Mouse (Mus musculus): ENCODE measurements around the gene Bdp1. TPM values are rescaled to one million over a fixed set of nuclear protein-coding genes. Genes with fewer than 3 reads are reported as not detected.
"Not testable (repeated sequence)": the region's sequence is repeated elsewhere in the genome, so short reads cannot be mapped to it uniquely, and the experiment has no call there.

Bdp1 gene
- polyA plus RNA-seq, 1 experiment from 2014 or later, result 25.7 TPM

- no peaks in the 10 kb centered on the region for H3K9me3 ChIP-seq (ENCODE audit: control insufficient read depth, low read length)
Measured at GRCm38 (mm10) chr13:100107652-100108472, 4.0 kb upstream of the Bdp1 start, which contains the start of gene Serf1. TSS of gene Serf1 (plus strand) at chr13:100108012.

GRCm38 (mm10) chr13:100103052-100103658 lies 715 bp downstream of the Bdp1 start:
- ATAC-seq (replicated peaks; ENCODE audit: low FRiP score) (no peak; the same call in 1 of the 2 replicates), DNase-seq (ENCODE audit: low spot score) (no peak)
- 9% methylated on average over 15 of the region's 15 CpGs for WGBS
- Histone ChIP-seq H3K9me3 (ENCODE audit: control insufficient read depth, low read length) (no peaks in the 10 kb centered on the region), H3K4me3 (ENCODE audit: low read depth, low read length) (peak overlapping the region; percentile 83), H3K36me3 (ENCODE audit: control insufficient read depth, insufficient read depth, low read length) (no peaks in the 10 kb centered on the region), H3K4me1 (replicated peaks; ENCODE audit: control insufficient read depth, insufficient read depth, low read length) (no peaks in the 10 kb centered on the region; the same call in 1 of the 2 replicates), H3K27me3 (ENCODE audit: control insufficient read depth, insufficient read depth, low read length) (no peaks in the 10 kb centered on the region), H3K4me2 (ENCODE audit: low read depth, low read length, severe bottlenecking) (peak overlapping the region; percentile 84), H3K9ac (ENCODE audit: low read length) (peak overlapping the region; percentile 86), H3K27ac (ENCODE audit: low read depth, low read length) (0 out of 2 replicates have a peak overlapping the region, but pooled peaks have one; percentile 41)

More at GRCm38 (mm10) chr13:100107652-100108472, 4.0 kb upstream of the Bdp1 start, which contains the start of gene Serf1:
- WGBS, result 1% methylated on average over 71 of the region's 76 CpGs
- H3K9ac ChIP-seq (ENCODE audit: low read length), result peak within 1 kb of the TSS; percentile 78
- H3K27me3 ChIP-seq (ENCODE audit: control insufficient read depth, insufficient read depth, low read length), result no peaks in the 10 kb centered on the region
- DNase-seq (ENCODE audit: low spot score), result peak; percentile 93
- H3K36me3 ChIP-seq (ENCODE audit: control insufficient read depth, insufficient read depth, low read length), result no peaks in the 10 kb centered on the region
- peak within 1 kb of the TSS; percentile 85 for H3K4me2 ChIP-seq (ENCODE audit: low read depth, low read length, severe bottlenecking)
- peak; percentile 85 for ATAC-seq (replicated peaks; ENCODE audit: low FRiP score)
- H3K4me1 ChIP-seq (replicated peaks; ENCODE audit: control insufficient read depth, insufficient read depth, low read length), result no peaks in the 10 kb centered on the region; the same call in 1 of the 2 replicates
- H3K4me3 ChIP-seq (ENCODE audit: low read depth, low read length), result peak within 1 kb of the TSS; percentile 66
- H3K27ac ChIP-seq (ENCODE audit: low read depth, low read length), result no peak within 1 kb of the TSS

- Histone ChIP-seq H3K4me1 (replicated peaks; ENCODE audit: control insufficient read depth, insufficient read depth, low read length) (no peaks in the 10 kb centered on the region; the same call in 1 of the 2 replicates), H3K4me3 (ENCODE audit: low read depth, low read length) (no peak overlapping the region), H3K36me3 (ENCODE audit: control insufficient read depth, insufficient read depth, low read length) (peaks cover 2% of the 10 kb centered on the region; the same call in 1 of the 2 replicates), H3K27ac (ENCODE audit: low read depth, low read length) (no peak overlapping the region), H3K4me2 (ENCODE audit: low read depth, low read length, severe bottlenecking) (no peak overlapping the region), H3K9me3 (ENCODE audit: control insufficient read depth, low read length) (no peaks in the 10 kb centered on the region), H3K9ac (ENCODE audit: low read length) (no peak overlapping the region), H3K27me3 (ENCODE audit: control insufficient read depth, insufficient read depth, low read length) (no peaks in the 10 kb centered on the region)
- DNase-seq (ENCODE audit: low spot score), result no peak
- ATAC-seq (replicated peaks; ENCODE audit: low FRiP score), result no peak
- WGBS, result 98% methylated on average over 6 of the region's 6 CpGs
Measured at GRCm38 (mm10) chr13:100098808-100099207, 5.1 kb downstream of the Bdp1 start.

GRCm38 (mm10) chr13:100071473-100071872 lies 32.4 kb downstream of the Bdp1 start:
- no peak for ATAC-seq (replicated peaks; ENCODE audit: low FRiP score)
- H3K9me3 ChIP-seq (ENCODE audit: control insufficient read depth, low read length), result no peaks in the 10 kb centered on the region
- WGBS, result 87% methylated on average over 8 of the region's 8 CpGs
- H3K9ac ChIP-seq (ENCODE audit: low read length), result no peak overlapping the region
- H3K4me3 ChIP-seq (ENCODE audit: low read depth, low read length), result no peak overlapping the region
- no peak for DNase-seq (ENCODE audit: low spot score)
- no peaks in the 10 kb centered on the region for H3K27me3 ChIP-seq (ENCODE audit: control insufficient read depth, insufficient read depth, low read length)
- no peak overlapping the region for H3K27ac ChIP-seq (ENCODE audit: low read depth, low read length)
- H3K4me1 ChIP-seq (replicated peaks; ENCODE audit: control insufficient read depth, insufficient read depth, low read length), result no peaks in the 10 kb centered on the region
- H3K4me2 ChIP-seq (ENCODE audit: low read depth, low read length, severe bottlenecking), result no peak overlapping the region
- peaks cover 2% of the 10 kb centered on the region; the same call in 1 of the 2 replicates for H3K36me3 ChIP-seq (ENCODE audit: control insufficient read depth, insufficient read depth, low read length)

GRCm38 (mm10) chr13:100067821-100068220 lies 36.0 kb downstream of the Bdp1 start:
- DNase-seq (ENCODE audit: low spot score) (no peak), ATAC-seq (replicated peaks; ENCODE audit: low FRiP score) (no peak)
- WGBS, result 92% methylated on average over 6 of the region's 6 CpGs
- Histone ChIP-seq H3K27me3 (ENCODE audit: control insufficient read depth, insufficient read depth, low read length) (no peaks in the 10 kb centered on the region), H3K27ac (ENCODE audit: low read depth, low read length) (no peak overlapping the region), H3K9me3 (ENCODE audit: control insufficient read depth, low read length) (no peaks in the 10 kb centered on the region), H3K4me3 (ENCODE audit: low read depth, low read length) (no peak overlapping the region), H3K36me3 (ENCODE audit: control insufficient read depth, insufficient read depth, low read length) (peaks cover 6% of the 10 kb centered on the region; the same call in 1 of the 2 replicates), H3K9ac (ENCODE audit: low read length) (no peak overlapping the region), H3K4me2 (ENCODE audit: low read depth, low read length, severe bottlenecking) (no peak overlapping the region), H3K4me1 (replicated peaks; ENCODE audit: control insufficient read depth, insufficient read depth, low read length) (no peaks in the 10 kb centered on the region)

GRCm38 (mm10) chr13:100063936-100064335 lies 39.9 kb downstream of the Bdp1 start:
- no peak overlapping the region for H3K27ac ChIP-seq (ENCODE audit: low read depth, low read length)
- no peak overlapping the region for H3K4me3 ChIP-seq (ENCODE audit: low read depth, low read length)
- H3K4me2 ChIP-seq (ENCODE audit: low read depth, low read length, severe bottlenecking), result no peak overlapping the region
- ATAC-seq (replicated peaks; ENCODE audit: low FRiP score) (no peak), DNase-seq (ENCODE audit: low spot score) (no peak)
- no peak overlapping the region for H3K9ac ChIP-seq (ENCODE audit: low read length)
- H3K9me3 ChIP-seq (ENCODE audit: control insufficient read depth, low read length), result no peaks in the 10 kb centered on the region
- no peaks in the 10 kb centered on the region for H3K27me3 ChIP-seq (ENCODE audit: control insufficient read depth, insufficient read depth, low read length)
- H3K36me3 ChIP-seq (ENCODE audit: control insufficient read depth, insufficient read depth, low read length), result peaks cover 12% of the 10 kb centered on the region; the same call in 1 of the 2 replicates
- H3K4me1 ChIP-seq (replicated peaks; ENCODE audit: control insufficient read depth, insufficient read depth, low read length), result no peaks in the 10 kb centered on the region
- 94% methylated on average over 3 of the region's 3 CpGs for WGBS

- not testable (repeated sequence) for H3K27ac ChIP-seq (ENCODE audit: low read depth, low read length); H3K4me2 ChIP-seq (ENCODE audit: low read depth, low read length, severe bottlenecking); H3K4me3 ChIP-seq (ENCODE audit: low read depth, low read length); H3K27me3 ChIP-seq (ENCODE audit: control insufficient read depth, insufficient read depth, low read length); H3K9me3 ChIP-seq (ENCODE audit: control insufficient read depth, low read length); H3K36me3 ChIP-seq (ENCODE audit: control insufficient read depth, insufficient read depth, low read length); ATAC-seq (replicated peaks; ENCODE audit: low FRiP score); H3K9ac ChIP-seq (ENCODE audit: low read length); H3K4me1 ChIP-seq (replicated peaks; ENCODE audit: control insufficient read depth, insufficient read depth, low read length); DNase-seq (ENCODE audit: low spot score)
- WGBS, result 95% methylated on average over 8 of the region's 8 CpGs
Measured at GRCm38 (mm10) chr13:100057738-100058137, 46.1 kb downstream of the Bdp1 start.

GRCm38 (mm10) chr13:100026013-100026412 lies 77.9 kb downstream of the Bdp1 start:
- H3K4me3 ChIP-seq (ENCODE audit: low read depth, low read length), result no peak overlapping the region
- H3K27ac ChIP-seq (ENCODE audit: low read depth, low read length), result no peak overlapping the region
- H3K4me2 ChIP-seq (ENCODE audit: low read depth, low read length, severe bottlenecking), result no peak overlapping the region
- H3K9me3 ChIP-seq (ENCODE audit: control insufficient read depth, low read length), result no peaks in the 10 kb centered on the region
- no peaks in the 10 kb centered on the region for H3K27me3 ChIP-seq (ENCODE audit: control insufficient read depth, insufficient read depth, low read length)
- no peak for DNase-seq (ENCODE audit: low spot score)
- 96% methylated on average over 6 of the region's 6 CpGs for WGBS
- no peaks in the 10 kb centered on the region; the same call in 1 of the 2 replicates for H3K36me3 ChIP-seq (ENCODE audit: control insufficient read depth, insufficient read depth, low read length)
- ATAC-seq (replicated peaks; ENCODE audit: low FRiP score), result no peak
- H3K9ac ChIP-seq (ENCODE audit: low read length), result no peak overlapping the region
- H3K4me1 ChIP-seq (replicated peaks; ENCODE audit: control insufficient read depth, insufficient read depth, low read length), result no peaks in the 10 kb centered on the region

Measured in forebrain, embryonic 11.5 days (tissue).